Mouse (Mus musculus) stomach, adult 2 months (tissue): Measurements from ENCODE around the gene Actrt1. TPM values are rescaled to one million over a fixed set of nuclear protein-coding genes. Genes with fewer than 3 reads are reported as not detected.

Experiments used
- polyA plus RNA-seq: library from polyadenylated mRNA; depleted of rRNA; stranded (reverse); fragments of >200 nt; gene quantifications from 2 replicates; pipeline ENCODE4 v1.2.3, GENCODE M21; 2012; rRNA removed

Gene Actrt1
- not detected in 2 replicates for polyA plus RNA-seq

DNA sequence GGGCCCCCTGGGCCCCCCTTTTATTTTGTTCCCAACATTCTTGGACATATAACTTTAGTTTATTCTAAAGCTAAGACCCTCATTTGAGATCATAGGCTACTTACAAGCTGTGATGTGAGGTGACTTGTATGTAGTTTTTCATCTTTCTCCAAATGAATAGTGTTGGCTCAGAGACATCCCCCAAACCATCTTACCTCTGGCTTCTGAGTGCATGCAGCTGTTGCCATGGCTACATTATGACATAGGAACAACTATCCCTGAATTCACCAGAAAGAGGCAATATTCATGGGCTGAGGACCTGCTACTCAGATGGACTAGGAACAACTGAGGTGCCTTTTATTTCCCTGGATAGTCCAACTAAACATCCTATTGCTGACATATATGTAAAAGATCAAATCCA is at the start of gene Actrt1:
Actrt1 (plus strand) TSS at position 301 of the 400 bp plus-strand sequence.

